Mouse (Mus musculus) heart, embryonic 12.5 days (tissue): ENCODE data around the gene Rnase13. TPM values are rescaled to one million over a fixed set of nuclear protein-coding genes. Genes with fewer than 3 reads are reported as not detected.

Source experiments
- ATAC-seq: fragments of 200-750 bp; cut with Nextera tagmentation; 2 replicates; pipeline ENCODE4 v1.8.0; 2017; ENCODE audit warnings: moderate TSS enrichment, moderate library complexity; ENCODE audit not compliant: insufficient number of reproducible peaks, low FRiP score
- H3K27ac ChIP-seq: fragments of 300-500 bp; sonication (generic); 2 replicates; pipeline ENCODE4 v1.5.1; 2016; ENCODE audit warnings: mild to moderate bottlenecking, moderate library complexity; ENCODE audit not compliant: poor library complexity, severe bottlenecking
- H3K27me3 ChIP-seq: fragments of 300-500 bp; sonication (generic); replicated peaks from 2 replicates; pipeline ENCODE4 v1.6.1; 2016; ENCODE audit warnings: mild to moderate bottlenecking, moderate library complexity
- H3K36me3 ChIP-seq: fragments of 300-500 bp; sonication (generic); 2 replicates; pipeline ENCODE4 v1.6.1; 2016; ENCODE audit warnings: mild to moderate bottlenecking, moderate library complexity
- H3K4me1 ChIP-seq: fragments of 300-500 bp; sonication (generic); replicated peaks from 2 replicates; pipeline ENCODE4 v1.6.1; 2016; ENCODE audit warnings: mild to moderate bottlenecking
- H3K4me2 ChIP-seq: fragments of 300-500 bp; sonication (generic); 2 replicates; pipeline ENCODE4 v1.6.1; 2016; ENCODE audit warnings: mild to moderate bottlenecking, moderate library complexity
- H3K4me3 ChIP-seq: fragments of 300-500 bp; sonication (generic); 2 replicates; pipeline ENCODE4 v1.5.1; 2016; ENCODE audit warnings: mild to moderate bottlenecking
- H3K9ac ChIP-seq: fragments of 300-500 bp; sonication (generic); 2 replicates; pipeline ENCODE4 v1.6.1; 2016; ENCODE audit warnings: mild to moderate bottlenecking, moderate library complexity
- H3K9me3 ChIP-seq: fragments of 300-500 bp; sonication (generic); replicated peaks from 2 replicates; pipeline ENCODE4 v1.6.1; 2016; ENCODE audit warnings: mild to moderate bottlenecking, moderate library complexity
- WGBS: fragments of 180-500 bp; shearing (Covaris S2); methylation state at CpG from one replicate; pipeline ENCODE4 v1.1.7; 2016; 5-methylcytosine and 5-hydroxymethylcytosine counted together
- polyA plus RNA-seq: library from polyadenylated mRNA; unstranded; fragments of >200 nt; fragmentation: Nextera tagmentation; extraction: Ambion mirVana; gene quantifications from 2 replicates; pipeline ENCODE4 v1.2.1, GENCODE M21; 2016

Gene Rnase13
- polyA plus RNA-seq, 1 experiment from 2014 or later, result not detected

DNA sequence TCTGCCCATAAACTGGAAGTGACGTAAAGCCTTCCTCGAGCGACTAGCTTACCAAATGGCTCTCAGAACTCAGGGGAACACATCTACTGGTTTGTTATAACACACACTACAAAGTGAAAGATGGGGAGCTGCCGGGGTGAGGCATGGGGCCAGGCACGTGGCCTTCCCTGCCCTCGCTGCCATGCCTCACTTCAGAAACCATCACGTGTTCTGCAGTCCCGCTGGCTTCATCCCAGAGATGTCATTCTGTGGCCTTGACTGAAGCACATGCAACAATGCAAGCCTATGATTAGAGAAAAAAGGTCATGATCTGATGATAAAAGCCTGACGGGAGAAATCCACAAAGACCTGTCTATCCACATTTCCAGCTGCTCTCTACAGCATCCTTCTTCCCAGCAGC is 50.8 kb downstream of the Rnase13 start:
- Histone ChIP-seq H3K4me1 (no peaks in the 10 kb centered on the region), H3K27me3 (0 out of 2 replicates have a peak, but pooled peaks cover 6% of the 10 kb centered on the region), H3K27ac (no peak overlapping the region), H3K9me3 (no peaks in the 10 kb centered on the region), H3K4me3 (no peak overlapping the region), H3K4me2 (no peak overlapping the region), H3K36me3 (no peaks in the 10 kb centered on the region), H3K9ac (no peak overlapping the region)
- no peak for ATAC-seq
- 74% methylated on average over 9 of the region's 9 CpGs for WGBS

Other genes starting within 250 kb of the Rnase13 start
- gene Gm17079, start 227.3 kb downstream of the Rnase13 start, polyA plus RNA-seq, result not detected in 2 replicates
- gene Gm5800, start 205.6 kb downstream of the Rnase13 start, polyA plus RNA-seq, result not detected in 2 replicates
- not detected in 2 replicates for gene Ang4, start 149.2 kb downstream of the Rnase13 start, polyA plus RNA-seq
- not detected in 2 replicates for gene AY358078, start 122.7 kb downstream of the Rnase13 start, polyA plus RNA-seq
- not detected in 2 replicates for gene Ear6, start 69.1 kb downstream of the Rnase13 start, polyA plus RNA-seq
- gene Mettl17, start 37.9 kb downstream of the Rnase13 start, polyA plus RNA-seq, result 39.7 and 40.4 TPM in 2 replicates
- 0.20 and 0.44 TPM in 2 replicates for gene Slc39a2, start 29.9 kb downstream of the Rnase13 start, polyA plus RNA-seq
- gene Ndrg2, start 8.6 kb downstream of the Rnase13 start, polyA plus RNA-seq, result 224 and 228 TPM in 2 replicates
- not detected in 2 replicates for gene Tppp2, start 4.3 kb downstream of the Rnase13 start, polyA plus RNA-seq
- 104 and 111 TPM in 2 replicates for gene Arhgef40, start 61.9 kb upstream of the Rnase13 start, polyA plus RNA-seq
- 0.50 and 0.80 TPM in 2 replicates for gene Tmem253, start 92.9 kb upstream of the Rnase13 start, polyA plus RNA-seq
- 21.5 and 23.6 TPM in 2 replicates for gene Zfp219, start 98.0 kb upstream of the Rnase13 start, polyA plus RNA-seq
- not detected in 2 replicates for gene Olfr221, start 119.7 kb upstream of the Rnase13 start, polyA plus RNA-seq
- 425 and 438 TPM in 2 replicates for gene Hnrnpc, start 181.3 kb upstream of the Rnase13 start, polyA plus RNA-seq
- gene Rpgrip1, start 187.9 kb upstream of the Rnase13 start, polyA plus RNA-seq, result 31.9 and 32.1 TPM in 2 replicates